Mouse (Mus musculus): ENCODE data around the gene Dld. TPM values are rescaled to one million over a fixed set of nuclear protein-coding genes. Genes with fewer than 3 reads are reported as not detected.

The Dld gene
- total RNA-seq, 2 experiments from 2014 or later = 417 to 433 TPM

DNA sequence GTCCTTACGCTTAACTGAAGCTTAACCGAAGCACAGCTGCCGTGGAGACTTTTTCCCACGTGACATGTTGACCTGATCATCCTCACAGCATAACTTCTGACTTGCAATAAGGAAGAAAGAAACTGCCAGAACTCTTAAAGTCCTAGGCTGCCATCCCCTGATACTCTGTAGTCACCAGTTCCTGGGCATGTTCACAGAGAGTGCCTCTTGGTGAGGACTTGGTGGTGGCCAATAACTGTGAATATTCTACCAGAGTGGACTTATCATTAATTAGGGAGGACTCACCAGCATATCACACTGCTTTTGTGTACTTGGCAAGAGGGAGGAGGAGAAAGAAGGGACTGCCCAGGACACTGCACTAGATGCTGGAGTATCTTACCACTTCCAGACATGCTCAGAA is 53.1 kb downstream of the Dld start:
- intact Hi-C loops (cut with DNase I) = loop anchor here (5.0 kb wide), 1 partner anchor 131 kb away; no protein-coding TSS in a partner anchor
- no peak for DNase-seq

DNA sequence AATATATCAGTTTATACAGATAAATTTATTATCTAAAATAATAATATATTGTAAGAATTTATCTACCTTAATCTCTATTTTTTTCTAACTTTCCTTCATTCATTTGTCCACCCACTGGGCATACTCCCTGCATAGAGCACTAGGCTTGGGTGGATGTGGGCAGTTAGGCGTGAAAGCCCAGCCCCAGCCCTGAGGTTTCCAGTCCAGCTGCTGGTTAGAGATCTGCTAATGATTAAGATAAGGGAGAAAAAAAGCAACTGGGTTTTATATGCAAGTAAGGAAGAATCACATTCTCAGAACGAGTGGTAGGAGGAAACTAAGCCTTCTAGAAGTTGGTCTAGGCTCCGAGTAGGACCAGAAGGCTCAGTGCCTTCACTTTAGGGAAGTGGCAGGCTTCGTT is 55.2 kb downstream of the Dld start:
- no peak for DNase-seq
- intact Hi-C loops (cut with DNase I) = loop anchor here (5.0 kb wide), 1 partner anchor 129 kb away; no protein-coding TSS in a partner anchor

DNA sequence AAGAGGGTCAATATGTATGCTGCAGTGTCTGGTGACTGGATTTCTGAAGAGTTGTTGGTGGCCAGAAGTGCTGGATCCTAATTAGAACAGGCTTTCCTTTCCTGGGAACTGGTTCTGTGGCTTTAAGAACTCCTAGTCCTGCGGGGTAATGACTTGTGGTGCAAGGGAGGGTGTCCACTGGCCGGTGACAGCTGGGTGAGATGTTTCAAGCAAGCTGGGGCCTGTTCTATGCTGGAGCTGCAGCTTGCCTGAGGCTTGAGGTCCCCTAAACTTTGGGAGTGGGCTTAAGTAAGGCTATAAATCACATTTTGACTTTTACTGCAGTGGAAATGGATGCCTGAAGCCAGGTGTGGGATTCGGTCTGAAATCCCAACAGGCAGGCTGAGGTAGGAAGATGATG is 55.7 kb downstream of the Dld start:
- DNase-seq = peak in 1 of 2 experiments; percentile 18
- intact Hi-C loops (cut with DNase I) = loop anchor here (5.0 kb wide), 1 partner anchor 128 kb away; no protein-coding TSS in a partner anchor

DNA sequence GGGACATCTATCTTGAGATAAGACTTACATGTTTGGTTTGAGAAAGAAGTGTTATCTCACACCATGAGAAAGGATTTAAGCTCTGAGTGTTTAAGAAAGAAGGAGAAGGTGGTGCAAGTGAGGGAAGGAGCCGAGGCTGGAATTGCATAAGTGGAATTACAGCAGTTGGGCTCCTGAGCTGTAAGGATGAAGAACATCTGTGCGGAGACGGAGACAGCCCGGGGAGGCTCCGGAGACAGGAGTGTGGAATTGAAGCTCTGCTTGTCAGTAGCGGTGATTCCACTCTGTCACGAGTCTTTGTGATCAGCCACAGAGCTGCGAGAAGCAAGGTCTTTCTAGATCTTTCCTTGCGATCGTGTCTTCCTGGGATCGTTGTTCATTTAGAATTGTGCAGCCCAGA is 56.3 kb downstream of the Dld start:
- intact Hi-C loops (cut with DNase I) = loop anchor here (5.0 kb wide), 1 partner anchor 128 kb away; no protein-coding TSS in a partner anchor

DNA sequence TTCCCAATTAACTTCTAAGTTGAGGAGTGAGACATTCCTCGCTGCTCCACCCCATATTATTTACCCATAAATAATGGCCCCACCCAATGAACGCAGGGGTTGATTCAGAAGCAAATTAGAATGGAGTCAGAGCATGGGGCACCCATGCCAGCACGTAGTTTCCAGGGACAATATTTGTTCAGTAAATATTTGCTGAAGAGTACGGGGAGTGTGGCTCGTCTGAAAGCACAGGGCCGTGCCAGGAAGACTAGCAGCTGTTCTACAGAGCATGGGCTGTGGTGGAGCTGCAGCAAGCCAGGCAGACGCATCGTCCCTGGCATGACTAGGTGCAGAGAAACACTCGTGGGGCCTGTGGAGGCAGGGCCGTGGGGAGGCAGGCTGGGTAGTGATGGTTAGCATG is 56.7 kb downstream of the Dld start:
- DNase-seq = no peak
- intact Hi-C loops (cut with DNase I) = no loop called here

More for the DNA sequence above, 56.3 kb downstream of the Dld start:
- DNase-seq = peak in 1 of 2 experiments; percentile 32

DNA sequence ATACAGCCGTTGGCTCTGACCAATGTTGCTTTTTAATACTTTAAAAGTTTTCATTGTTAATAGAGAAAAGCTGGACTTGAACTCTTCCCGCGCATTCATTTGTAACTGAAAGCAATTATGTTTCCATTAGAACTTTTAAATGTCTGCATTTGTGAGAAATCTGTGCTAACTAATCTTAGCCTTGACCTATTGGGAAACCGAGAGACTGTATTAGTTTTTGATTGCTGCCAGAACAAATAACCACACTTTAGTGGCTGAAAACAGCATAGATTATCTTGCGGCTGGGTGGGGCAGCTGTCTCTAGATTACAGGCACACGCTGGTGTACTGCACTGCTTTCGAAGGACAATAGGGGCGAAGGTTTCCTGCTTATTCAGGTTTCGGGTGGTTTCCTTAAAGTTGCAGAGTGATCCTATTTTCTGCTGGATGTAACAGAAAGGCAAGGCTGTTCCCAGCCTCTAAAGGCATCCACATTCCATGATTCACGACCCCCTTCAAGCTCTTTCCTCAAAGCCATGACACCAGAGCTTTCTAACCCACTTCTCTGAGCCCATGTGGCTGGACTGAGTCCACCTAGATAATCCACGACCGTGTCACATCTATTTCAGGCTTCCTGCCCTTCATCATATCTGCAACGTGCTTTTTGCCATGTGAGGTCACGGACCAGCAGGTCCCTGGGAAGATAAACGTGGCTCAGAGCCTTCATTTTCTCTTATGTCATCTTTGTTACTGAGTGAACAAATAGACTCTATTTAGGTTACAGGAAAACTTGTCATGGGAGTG is 57.7 kb downstream of the Dld start:
- intact Hi-C loops (cut with DNase I) = no loop called here

DNA sequence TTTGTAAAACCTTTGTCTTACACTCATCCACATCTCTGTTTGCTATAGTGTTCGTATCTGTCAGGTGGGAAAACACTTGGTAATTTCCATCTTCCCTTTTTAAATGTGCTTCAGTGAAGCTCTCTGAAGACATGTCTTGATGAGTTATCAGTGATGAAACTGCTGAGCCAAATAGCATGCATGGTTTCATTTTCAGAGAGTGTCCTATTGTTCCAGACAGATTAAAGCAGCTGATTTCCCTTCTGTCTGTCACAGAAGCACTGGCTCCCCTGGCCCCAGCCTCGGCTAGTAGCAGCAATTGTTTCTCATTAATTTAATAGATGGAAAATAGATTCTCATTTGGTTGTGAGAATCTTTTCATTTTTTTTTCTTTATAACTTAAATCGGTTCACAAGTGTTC is 60.3 kb downstream of the Dld start:
- intact Hi-C loops (cut with DNase I) = loop anchor here (2.0 kb wide), 1 partner anchor 24 kb away; no protein-coding TSS in a partner anchor
- no peak for DNase-seq

More for the DNA sequence above, 57.7 kb downstream of the Dld start:
- DNase-seq = peak; percentile 45 to 54

DNA sequence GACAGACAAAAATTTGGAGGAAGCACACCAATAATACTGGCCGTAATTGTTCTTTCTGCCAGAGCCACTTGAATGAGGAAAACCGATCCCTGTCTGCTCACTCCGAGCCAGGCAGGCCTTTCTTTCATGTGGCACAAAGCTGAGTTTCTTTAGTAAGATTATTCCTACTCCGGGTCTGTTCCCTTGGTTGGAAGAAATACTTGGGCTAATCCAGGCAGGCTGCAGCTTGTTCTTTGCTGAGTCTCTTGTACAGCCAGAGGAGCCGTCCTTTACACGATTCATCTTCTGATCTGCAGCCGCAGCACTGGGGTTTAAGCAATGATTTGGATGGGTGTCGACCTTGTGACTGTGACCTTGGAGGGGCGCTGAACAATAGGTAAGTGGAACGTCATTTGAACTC is 62.2 kb downstream of the Dld start:
- no peak for DNase-seq
- intact Hi-C loops (cut with DNase I) = no loop called here

DNA sequence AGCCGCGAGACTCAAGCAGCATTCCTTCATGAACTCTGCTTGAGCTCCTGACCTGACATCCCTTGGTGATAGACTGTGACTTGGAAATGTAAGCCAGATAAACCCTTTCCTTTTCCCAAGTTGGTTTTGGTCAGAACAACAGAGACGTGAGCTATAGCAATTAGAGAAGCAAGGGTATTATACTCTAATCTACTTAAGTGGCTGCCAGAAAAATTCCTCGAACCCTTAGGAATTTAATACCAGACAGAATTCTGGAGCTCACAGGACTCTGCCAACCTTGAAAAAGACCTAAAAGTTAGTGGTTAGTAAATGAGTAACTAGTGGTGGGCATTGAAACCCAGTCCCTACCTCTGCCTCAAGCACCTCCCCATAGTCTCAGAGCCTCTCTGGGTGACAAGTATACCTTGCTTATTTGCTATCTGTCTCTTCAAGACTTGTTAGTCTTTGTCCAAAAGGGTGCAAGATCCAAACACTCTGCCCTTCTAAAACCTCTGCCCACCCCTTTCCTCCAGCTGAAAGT is 67.6 kb downstream of the Dld start:
- intact Hi-C loops (cut with DNase I) = no loop called here
- DNase-seq = no peak

DNA sequence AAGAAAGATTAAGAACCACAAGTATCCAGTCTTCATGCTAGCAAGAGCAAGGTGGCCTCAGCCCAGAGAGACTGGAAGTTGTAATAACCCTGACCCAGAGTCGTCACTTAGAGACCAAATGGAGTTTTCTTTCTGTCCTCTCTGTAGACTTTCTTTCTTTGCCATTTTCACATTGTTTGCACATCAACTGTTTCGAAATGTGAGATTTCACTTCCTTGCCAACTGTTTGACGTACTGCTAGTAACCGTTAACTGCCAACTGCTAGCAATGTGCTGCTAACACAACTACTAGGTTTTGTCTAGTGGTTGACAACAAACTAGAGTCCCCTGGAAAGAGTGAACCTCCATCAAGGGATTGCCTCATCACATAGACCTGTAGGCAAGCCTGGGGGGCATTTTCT is 68.1 kb downstream of the Dld start:
- intact Hi-C loops (cut with DNase I) = no loop called here
- no peak for DNase-seq

DNA sequence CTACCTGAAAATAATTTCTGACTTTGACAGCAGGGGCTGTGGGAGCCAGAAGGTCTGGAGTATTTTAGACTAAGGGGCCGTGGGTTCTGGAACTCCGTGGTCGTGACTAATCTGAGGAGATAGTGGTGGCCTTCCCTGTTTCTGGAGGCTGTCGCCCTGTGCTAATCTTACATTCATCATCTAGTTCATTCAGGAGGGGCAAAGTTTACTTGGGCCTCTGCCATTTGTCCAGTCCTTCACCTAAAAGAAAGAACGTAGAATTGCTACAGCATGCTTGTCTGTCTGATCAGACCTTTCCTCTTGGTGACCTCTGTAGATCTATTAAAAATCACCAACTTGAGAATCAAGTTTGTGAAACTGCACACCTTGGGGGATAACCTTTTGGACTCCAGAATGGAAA is 69.0 kb downstream of the Dld start:
- no peak for DNase-seq
- intact Hi-C loops (cut with DNase I) = no loop called here

Other genes starting within 250 kb of the Dld start
- gene Gm6993, start 110.7 kb downstream of the Dld start, total RNA-seq (2021) = not detected
- 10 to 100 TPM; 75.8 to 81.2 TPM for gene Lamb1, start 86.2 kb downstream of the Dld start, total RNA-seq (2021)
- 1 to 10 TPM; 1.4 to 2.8 TPM for gene Slc26a3, start 39.4 kb upstream of the Dld start, total RNA-seq (2021)
- 10 to 100 TPM in 1 of 2 experiments, 1 to 10 TPM in 1; 9.6 to 10.6 TPM for gene Cbll1, start 148.2 kb upstream of the Dld start, total RNA-seq (2021)
- under 1 TPM; 0.08 to 0.11 TPM for gene Slc26a4, start 208.5 kb upstream of the Dld start, total RNA-seq (2021)